Mouse (Mus musculus): ENCODE data around the gene Ppm1b.

- no peak for TF ChIP-seq CTCF (IDR thresholded peaks at IDR 0.05; ENCODE audit: control insufficient read depth, insufficient read depth, low read length)
- no peak for TF ChIP-seq POLR2A (IDR thresholded peaks at IDR 0.05; ENCODE audit: borderline replicate concordance, control insufficient read depth, low read depth, low read length)
Measured at GRCm38 (mm10) chr17:85014632-85015031, 58.1 kb downstream of the Ppm1b start.
